Mouse (Mus musculus) heart, embryonic 14.5 days (tissue): ENCODE data around the gene Meaf6. TPM values are rescaled to one million over a fixed set of nuclear protein-coding genes. Genes with fewer than 3 reads are reported as not detected.

Experiments
- ATAC-seq: fragments of 200-750 bp; cut with Nextera tagmentation; 2 replicates; pipeline ENCODE4 v1.8.0; 2017; ENCODE audit warnings: low read depth, moderate TSS enrichment; ENCODE audit not compliant: insufficient number of reproducible peaks, insufficient read depth, low FRiP score
- H3K27ac ChIP-seq, 2 experiments: fragments of 200-500 bp in 1 of 2; fragments of 300-500 bp in 1 of 2; sonication (generic) in 1 of 2; replicated peaks in 1 of 2; 2 replicates each; pipeline ENCODE4 v1.5.1; 2012 to 2014; ENCODE audit warnings: low read depth in 2 of 2, low read length in 2 of 2, control low read depth in 1 of 2, mild to moderate bottlenecking in 1 of 2, mixed read lengths in 1 of 2; ENCODE audit not compliant: control insufficient read depth in 1 of 2, insufficient read depth in 1 of 2
- H3K27me3 ChIP-seq: fragments of 300-500 bp; sonication (generic); 2 replicates; pipeline ENCODE4 v1.6.1; 2014; ENCODE audit warnings: mild to moderate bottlenecking, low read length, control low read depth; ENCODE audit not compliant: control insufficient read depth, insufficient read depth
- H3K36me3 ChIP-seq: fragments of 300-500 bp; sonication (generic); 2 replicates; pipeline ENCODE4 v1.6.1; 2014; ENCODE audit warnings: mild to moderate bottlenecking, control low read depth, low read length, mixed read lengths; ENCODE audit not compliant: control insufficient read depth, insufficient read depth
- H3K4me1 ChIP-seq, 2 experiments: fragments of 200-500 bp in 1 of 2; fragments of 300-500 bp in 1 of 2; sonication (generic) in 1 of 2; 2 replicates each; pipeline ENCODE4 v1.6.1; 2012 to 2014; ENCODE audit warnings: low read length in 2 of 2, control low read depth in 1 of 2, mixed read lengths in 1 of 2; ENCODE audit not compliant: control insufficient read depth in 2 of 2, insufficient read depth in 2 of 2
- H3K4me2 ChIP-seq: fragments of 300-500 bp; sonication (generic); 2 replicates; pipeline ENCODE4 v1.6.1; 2014; ENCODE audit warnings: mild to moderate bottlenecking, low read length
- H3K4me3 ChIP-seq, 2 experiments: fragments of 200-500 bp in 1 of 2; fragments of 300-500 bp in 1 of 2; sonication (generic) in 1 of 2; 2 replicates each; pipeline ENCODE4 v1.5.1; 2012 to 2014; ENCODE audit warnings: low read length in 2 of 2, mild to moderate bottlenecking in 2 of 2, control low read depth in 1 of 2, low read depth in 1 of 2, moderate library complexity in 1 of 2; ENCODE audit not compliant: control insufficient read depth in 1 of 2, insufficient read depth in 1 of 2
- H3K9ac ChIP-seq: fragments of 300-500 bp; sonication (generic); 2 replicates; pipeline ENCODE4 v1.6.1; 2014; ENCODE audit warnings: mild to moderate bottlenecking, low read length
- H3K9me3 ChIP-seq: fragments of 300-500 bp; sonication (generic); 2 replicates; pipeline ENCODE4 v1.6.1; 2016; ENCODE audit warnings: low read length, control low read depth; ENCODE audit not compliant: control insufficient read depth
- WGBS: fragments of 180-500 bp; shearing (Covaris S2); extraction: QIAGEN DNeasy Blood & Tissue Kit; methylation state at CpG from one replicate; pipeline ENCODE4 v1.1.7; 2014; 5-methylcytosine and 5-hydroxymethylcytosine counted together
- polyA plus RNA-seq: library from polyadenylated mRNA; unstranded; fragments of >200 nt; fragmentation: Nextera tagmentation; extraction: Ambion mirVana; gene quantifications from 2 replicates; pipeline ENCODE4 v1.2.1, GENCODE M21; 2014

The Meaf6 gene
- polyA plus RNA-seq, 1 experiment from 2014 or later, result 43.8 TPM

DNA sequence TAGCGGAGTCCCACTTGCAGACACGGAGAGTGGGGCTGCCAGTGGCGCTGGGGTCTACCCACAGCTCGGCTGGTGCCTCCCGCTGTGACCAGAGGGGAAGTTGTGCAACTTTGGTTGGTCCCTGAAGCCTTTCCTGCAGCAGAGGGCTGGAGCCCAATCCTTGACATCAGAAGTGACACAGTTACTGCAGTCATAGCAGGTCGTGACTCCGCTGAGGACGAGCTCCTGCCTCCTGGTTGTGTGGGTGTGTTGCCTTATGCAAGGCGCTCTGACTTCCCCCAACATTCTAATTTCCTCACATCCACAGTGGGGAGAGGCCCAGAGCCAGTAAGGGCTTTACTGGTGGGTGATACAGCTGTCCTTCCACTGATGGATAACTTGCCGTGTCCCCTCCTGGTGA, 60.3 kb downstream of the Meaf6 start:
- Histone ChIP-seq H3K4me2 (no peak overlapping the region), H3K27ac (no peak overlapping the region), H3K9ac (no peak overlapping the region), H3K9me3 (peaks cover 7% of the 10 kb centered on the region; the same call in 1 of the 2 replicates), H3K27me3 (peaks cover 16% of the 10 kb centered on the region), H3K4me1 (no peaks in the 10 kb centered on the region), H3K4me3 (no peak overlapping the region), H3K36me3 (no peaks in the 10 kb centered on the region)
- ATAC-seq, result no peak
- WGBS, result 22% methylated on average over 10 of the region's 10 CpGs

DNA sequence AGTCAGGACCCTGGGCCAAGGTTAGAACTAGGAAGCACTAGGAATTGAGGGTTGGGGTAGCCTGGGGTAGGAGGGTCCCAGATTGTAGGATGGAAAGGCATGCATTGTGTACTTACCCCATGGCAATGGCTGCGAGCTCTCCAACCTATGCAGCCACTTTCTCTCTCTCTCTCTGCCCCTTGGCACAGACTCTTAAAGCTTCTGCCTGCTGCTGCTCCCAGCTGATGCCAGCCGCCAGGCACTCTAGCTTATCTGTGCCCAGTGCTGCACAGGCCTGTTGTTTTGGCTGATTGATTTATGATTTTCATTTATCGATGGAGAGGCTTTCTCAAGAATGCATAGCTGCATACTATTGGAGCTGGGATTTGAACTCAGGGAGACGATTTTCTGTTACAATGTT, 63.0 kb downstream of the Meaf6 start:
- WGBS, result 85% methylated on average over 4 of the region's 4 CpGs
- Histone ChIP-seq H3K9me3 (peaks cover 7% of the 10 kb centered on the region; the same call in 1 of the 2 replicates), H3K9ac (no peak overlapping the region), H3K36me3 (no peaks in the 10 kb centered on the region), H3K27me3 (peaks cover 16% of the 10 kb centered on the region), H3K4me1 (no peaks in the 10 kb centered on the region), H3K4me2 (no peak overlapping the region), H3K4me3 (no peak overlapping the region), H3K27ac (no peak overlapping the region)
- no peak for ATAC-seq

DNA sequence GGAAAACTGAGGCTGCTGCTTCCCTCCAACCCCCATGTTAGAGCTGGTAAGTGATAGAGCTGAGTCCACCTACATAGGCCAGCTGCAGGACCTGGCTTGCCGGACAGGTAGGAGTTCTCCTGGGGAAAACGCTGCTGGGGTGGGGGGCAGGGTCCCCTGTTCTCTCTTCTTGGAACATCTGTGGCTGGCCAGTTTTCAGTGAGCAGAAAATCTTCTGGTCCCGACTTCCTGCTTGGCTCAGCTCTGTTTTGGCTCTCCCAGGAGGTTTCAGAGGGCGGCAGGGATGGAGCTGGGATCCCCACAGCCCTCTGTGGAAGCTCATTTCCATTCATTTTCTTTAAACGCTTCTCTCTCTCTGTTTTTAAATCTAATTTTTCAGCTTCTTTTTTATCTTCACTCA, 64.5 kb downstream of the Meaf6 start:
- no peak overlapping the region for H3K27ac ChIP-seq
- H3K4me2 ChIP-seq, result no peak overlapping the region
- 43% methylated on average over 5 of the region's 5 CpGs for WGBS
- no peaks in the 10 kb centered on the region for H3K36me3 ChIP-seq
- H3K4me3 ChIP-seq, result no peak overlapping the region
- ATAC-seq, result no peak
- peaks cover 7% of the 10 kb centered on the region; the same call in 1 of the 2 replicates for H3K9me3 ChIP-seq
- no peaks in the 10 kb centered on the region for H3K4me1 ChIP-seq
- H3K9ac ChIP-seq, result no peak overlapping the region
- peaks cover 6% of the 10 kb centered on the region; the same call in 1 of the 2 replicates for H3K27me3 ChIP-seq

DNA sequence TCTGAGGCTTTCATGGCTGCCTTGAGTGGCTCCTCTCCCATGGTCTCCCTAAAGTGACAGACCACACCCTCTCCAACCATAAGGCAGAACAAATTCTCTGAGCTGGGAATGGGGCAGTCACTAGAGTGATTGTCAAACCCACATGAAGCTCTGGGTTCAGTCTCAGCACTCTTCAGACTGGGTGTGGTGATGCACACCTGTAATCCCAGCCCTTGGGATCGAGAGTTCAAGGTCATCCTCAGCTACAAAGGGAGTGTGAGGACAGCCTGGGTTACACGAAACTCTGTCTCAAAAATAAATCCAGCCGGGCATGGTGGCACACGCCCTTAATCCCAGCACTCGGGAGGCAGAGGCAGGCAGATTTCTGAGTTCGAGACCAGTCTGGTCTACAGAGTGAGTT, 67.5 kb downstream of the Meaf6 start:
- H3K4me1 ChIP-seq, result no peaks in the 10 kb centered on the region
- no peak overlapping the region for H3K27ac ChIP-seq
- 83% methylated on average over 6 of the region's 6 CpGs for WGBS
- no peak overlapping the region for H3K4me3 ChIP-seq
- no peaks in the 10 kb centered on the region for H3K36me3 ChIP-seq
- no peak overlapping the region for H3K9ac ChIP-seq
- no peak for ATAC-seq
- H3K9me3 ChIP-seq, result peaks cover 7% of the 10 kb centered on the region; the same call in 1 of the 2 replicates
- H3K4me2 ChIP-seq, result no peak overlapping the region
- no peaks in the 10 kb centered on the region for H3K27me3 ChIP-seq

DNA sequence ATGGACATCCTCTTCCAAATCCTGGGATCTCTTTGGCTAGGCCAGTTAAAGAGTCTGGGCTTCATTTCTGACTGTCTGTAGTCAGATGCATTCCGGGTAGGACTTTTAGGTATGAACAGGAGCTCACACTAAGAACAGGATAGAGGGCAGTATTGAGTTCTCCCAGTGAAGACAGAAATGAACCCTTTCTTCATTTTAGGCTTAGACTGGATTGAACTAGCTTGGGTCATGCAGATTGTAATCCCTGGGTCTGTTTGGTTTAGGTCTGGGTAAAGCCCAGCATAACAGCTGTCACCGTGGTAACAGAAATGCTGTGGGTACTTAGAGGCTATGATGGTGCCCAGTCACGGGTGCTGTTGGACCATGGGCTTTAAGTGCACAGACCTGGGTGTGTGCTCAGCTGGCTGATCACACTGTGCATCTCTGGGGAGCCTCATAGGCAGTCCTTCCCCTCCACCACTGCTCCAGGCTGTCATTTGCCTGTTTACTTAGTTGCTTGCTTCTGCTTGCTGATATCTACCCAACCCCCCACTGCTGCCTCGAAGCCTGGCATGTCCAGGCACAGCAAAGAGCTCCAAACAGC, 68.8 kb downstream of the Meaf6 start:
- Histone ChIP-seq H3K27ac (no peak overlapping the region), H3K4me2 (no peak overlapping the region), H3K9ac (no peak overlapping the region), H3K4me1 (no peaks in the 10 kb centered on the region), H3K36me3 (no peaks in the 10 kb centered on the region), H3K9me3 (no peaks in the 10 kb centered on the region), H3K27me3 (no peaks in the 10 kb centered on the region), H3K4me3 (no peak overlapping the region)
- no peak for ATAC-seq
- 56% methylated on average over 4 of the region's 4 CpGs for WGBS

DNA sequence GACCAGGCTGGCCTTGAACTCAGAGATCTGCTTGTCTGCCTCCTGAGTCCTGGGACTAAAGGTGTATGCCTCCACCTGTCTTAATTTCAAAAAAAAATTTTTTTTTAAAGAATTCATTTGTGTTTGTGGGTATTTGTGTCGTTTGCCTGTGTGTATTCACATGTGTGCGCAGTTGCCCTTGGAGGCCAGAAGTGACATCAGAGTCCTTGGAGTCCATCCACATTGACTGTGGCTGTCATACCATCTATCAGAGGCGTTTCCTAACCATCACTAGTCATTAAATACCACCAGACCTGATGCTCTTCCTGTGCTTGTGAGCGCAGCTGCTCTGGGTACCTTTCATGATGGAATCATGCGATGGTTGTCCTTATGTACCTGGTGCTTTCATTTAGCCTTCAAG, 70.7 kb downstream of the Meaf6 start:
- no peak for ATAC-seq
- H3K27ac ChIP-seq, result no peak overlapping the region
- no peak overlapping the region for H3K9ac ChIP-seq
- H3K27me3 ChIP-seq, result 0 out of 2 replicates have a peak, but pooled peaks cover 2% of the 10 kb centered on the region
- H3K36me3 ChIP-seq, result no peaks in the 10 kb centered on the region
- no peaks in the 10 kb centered on the region for H3K4me1 ChIP-seq
- 81% methylated on average over 5 of the region's 5 CpGs for WGBS
- no peak overlapping the region for H3K4me2 ChIP-seq
- H3K9me3 ChIP-seq, result no peaks in the 10 kb centered on the region
- H3K4me3 ChIP-seq, result no peak overlapping the region

DNA sequence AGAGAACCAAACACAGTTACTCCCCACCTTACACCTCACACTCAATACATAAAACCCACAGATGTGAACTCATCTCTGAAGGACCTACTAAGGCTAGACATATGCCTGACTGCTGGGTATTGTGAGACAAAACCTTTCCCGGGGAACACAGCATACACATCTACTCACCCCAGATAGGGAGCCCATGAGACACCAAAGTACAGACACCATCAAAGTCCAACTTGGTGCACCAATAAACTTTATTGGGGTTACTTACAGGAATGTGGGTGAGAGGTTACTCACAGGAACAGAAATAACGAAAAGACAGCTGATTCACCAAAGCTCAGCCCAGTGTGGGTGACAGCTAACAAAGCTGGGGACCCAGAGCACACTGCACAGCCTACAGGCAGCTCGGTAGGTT, 72.4 kb downstream of the Meaf6 start:
- 0 out of 2 replicates have a peak, but pooled peaks cover 5% of the 10 kb centered on the region for H3K27me3 ChIP-seq
- no peaks in the 10 kb centered on the region for H3K9me3 ChIP-seq
- H3K4me2 ChIP-seq, result no peak overlapping the region
- 64% methylated on average over 3 of the region's 3 CpGs for WGBS
- no peaks in the 10 kb centered on the region for H3K4me1 ChIP-seq
- H3K4me3 ChIP-seq, result no peak overlapping the region
- no peak overlapping the region for H3K27ac ChIP-seq
- ATAC-seq, result no peak
- H3K9ac ChIP-seq, result no peak overlapping the region
- no peaks in the 10 kb centered on the region for H3K36me3 ChIP-seq

DNA sequence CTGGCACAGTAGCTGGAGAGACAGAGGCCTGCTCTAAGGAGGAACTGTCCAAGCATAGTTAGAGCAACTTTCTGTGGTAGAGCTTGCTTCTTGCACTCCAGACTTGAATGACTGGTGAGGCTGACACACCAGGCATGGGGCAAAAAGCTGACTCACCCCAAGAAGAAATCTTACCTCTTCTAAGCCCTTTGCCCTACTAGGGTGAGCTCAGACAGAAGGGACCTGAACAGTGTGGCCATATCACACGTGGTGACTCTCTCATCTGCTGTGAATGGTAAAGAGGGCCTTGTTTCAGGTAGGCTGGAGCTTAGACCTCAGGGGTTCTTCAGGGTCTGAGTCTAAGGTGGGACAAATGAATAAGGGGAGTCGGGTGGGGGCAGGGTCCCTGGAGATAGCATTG, 73.1 kb downstream of the Meaf6 start:
- H3K4me3 ChIP-seq, result no peak overlapping the region
- H3K27ac ChIP-seq, result no peak overlapping the region
- H3K27me3 ChIP-seq, result peaks cover 10% of the 10 kb centered on the region; the same call in 1 of the 2 replicates
- no peaks in the 10 kb centered on the region for H3K36me3 ChIP-seq
- H3K9me3 ChIP-seq, result no peaks in the 10 kb centered on the region
- H3K9ac ChIP-seq, result no peak overlapping the region
- no peak overlapping the region for H3K4me2 ChIP-seq
- H3K4me1 ChIP-seq, result no peaks in the 10 kb centered on the region
- no peak for ATAC-seq
- WGBS, result 78% methylated on average over 2 of the region's 2 CpGs
